Mouse (Mus musculus) lung, postnatal 0 days (tissue): ENCODE data around the gene Pak4.
A peak's percentile ranks its signal among the peaks of the same experiment; 100 is the strongest.

ENCODE experiments used
- CTCF ChIP-seq: IDR thresholded peaks from 2 replicates; pipeline ENCODE4 v1.5.1; 2016; ENCODE audit warnings: antibody characterized with exemption, mild to moderate bottlenecking
- EP300 ChIP-seq: IDR thresholded peaks from 2 replicates; pipeline ENCODE4 v1.6.1; 2016; ENCODE audit warnings: antibody characterized with exemption, mild to moderate bottlenecking, control low read depth

DNA sequence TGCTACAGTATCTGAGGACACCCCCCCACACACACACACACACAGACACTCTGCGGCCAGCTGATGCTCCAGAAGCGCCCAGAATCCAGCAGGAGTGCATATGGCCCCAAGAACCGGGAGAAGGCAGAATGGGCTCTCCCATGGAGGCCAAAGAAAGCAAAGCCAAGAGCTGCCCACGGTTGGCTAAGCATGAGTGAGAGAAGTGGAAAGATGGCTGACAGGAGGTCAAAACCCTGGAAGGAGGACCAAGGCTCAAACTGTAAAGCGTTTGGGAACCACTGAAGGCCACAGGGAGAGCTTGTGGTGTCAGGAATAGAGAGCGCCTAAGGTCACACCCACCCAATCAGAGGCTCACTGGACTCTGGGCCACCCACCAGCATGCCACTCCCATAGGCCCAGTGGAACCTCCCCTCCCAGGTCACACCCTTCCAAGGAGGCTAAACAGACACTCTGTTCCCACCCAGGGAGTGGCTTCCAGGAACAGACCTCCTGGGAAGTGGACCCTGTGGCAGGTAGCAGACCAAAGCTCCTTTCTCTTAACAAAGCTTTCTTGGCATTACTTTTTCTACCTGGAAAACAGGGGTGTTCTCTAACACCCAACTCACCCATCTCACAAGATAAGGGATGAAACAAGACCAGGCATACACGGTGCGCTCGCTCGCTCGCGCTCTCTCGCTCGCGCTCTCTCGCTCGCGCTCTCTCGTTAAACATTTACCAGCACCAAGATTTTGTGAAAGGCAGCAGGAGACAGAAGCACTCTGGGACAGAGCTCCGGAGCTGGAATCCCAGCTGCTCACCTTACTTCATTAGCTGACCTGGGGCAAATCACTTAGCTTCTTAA, 1.3 kb downstream of the Pak4 start:
- TF ChIP-seq CTCF (no peak), EP300 (peak; percentile 93)
